Mouse (Mus musculus): ENCODE measurements at regions not wholly inside any gene's neighbourhood (a gene's known extent, or its start where the extent isn't known, plus 50 kb on each side); places are given as distances from the start of the nearest gene placed in this dataset.

GRCm38 (mm10) chr16:15220961-15221547 is 96.2 kb upstream of the Gm21897 start:
- TF ChIP-seq TAL1 (IDR thresholded peaks at IDR 0.05; ENCODE audit: low read length) (no peak), BHLHE40 (IDR thresholded peaks at IDR 0.05; ENCODE audit: borderline replicate concordance, low read depth, low read length) (no peak), MAFK (IDR thresholded peaks at IDR 0.05; ENCODE audit: borderline replicate concordance, low read depth, low read length) (no peak), CHD2 (IDR thresholded peaks at IDR 0.05; ENCODE audit: low read length) (no peak), MXI1 (IDR thresholded peaks at IDR 0.05; ENCODE audit: low read depth, low read length) (no peak), GABPA (IDR thresholded peaks at IDR 0.05; ENCODE audit: low read depth, low read length) (no peak), ZKSCAN1 (IDR thresholded peaks at IDR 0.05; ENCODE audit: low read depth, low read length) (no peak), E2F4 (IDR thresholded peaks at IDR 0.05; ENCODE audit: borderline replicate concordance, low read depth, low read length) (no peak), TCF12 (IDR thresholded peaks at IDR 0.05; ENCODE audit: low read depth, low read length) (no peak), USF1 (IDR thresholded peaks at IDR 0.05; ENCODE audit: low read depth, low read length) (no peak), MYC (IDR thresholded peaks at IDR 0.05; ENCODE audit: low read depth, low read length) (no peak), RAD21 (IDR thresholded peaks at IDR 0.05; ENCODE audit: low read depth, low read length) (no peak), TBP (IDR thresholded peaks at IDR 0.05; ENCODE audit: low read depth, low read length) (no peak), POLR2AphosphoS5 (IDR thresholded peaks at IDR 0.05; ENCODE audit: borderline replicate concordance, low read depth, low read length) (no peak), NELFE (IDR thresholded peaks at IDR 0.05; ENCODE audit: low read depth, low read length) (no peak), CHD1 (IDR thresholded peaks at IDR 0.05; ENCODE audit: low read depth, low read length) (no peak), SMC3 (IDR thresholded peaks at IDR 0.05; ENCODE audit: low read depth, low read length) (no peak), POLR2AphosphoS2 (IDR thresholded peaks at IDR 0.05; ENCODE audit: low read length) (no peak), ETS1 (IDR thresholded peaks at IDR 0.05; ENCODE audit: low read depth, low read length) (no peak), KAT2A (conservative IDR thresholded peaks at IDR 0.05; ENCODE audit: low read depth, low read length) (no peak)

DNA sequence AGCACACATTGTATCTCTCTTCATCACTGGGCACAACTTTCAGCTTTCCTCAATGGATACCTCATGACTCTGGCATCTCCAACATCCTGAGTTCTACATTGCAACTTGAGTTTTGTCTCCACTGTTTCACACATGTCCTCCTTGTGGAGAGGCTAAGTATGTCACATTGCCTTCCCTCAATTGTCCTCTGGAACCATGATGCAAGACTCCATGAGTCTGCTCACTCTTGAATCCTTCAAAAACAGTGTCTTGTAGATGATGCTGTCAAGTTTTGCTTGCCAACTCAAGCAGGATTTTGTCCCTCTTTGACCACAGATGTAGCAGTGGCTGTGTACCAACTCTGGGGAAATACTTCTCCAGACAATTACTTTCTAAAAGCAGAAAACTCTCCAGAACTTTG is 79.4 kb upstream of the Gm21897 start:
- no peaks in the 10 kb centered on the region for H3K36me3 ChIP-seq (ENCODE audit: control insufficient read depth in 1 of 2, insufficient read depth in 2 of 2, low read length in 2 of 2)
- H3K27ac ChIP-seq (ENCODE audit: control insufficient read depth, low read depth, low read length), result no peak overlapping the region
- no peaks in the 10 kb centered on the region for H3K9me3 ChIP-seq (replicated peaks; ENCODE audit: insufficient read depth, low read length)
- H3K9ac ChIP-seq (ENCODE audit: control insufficient read depth, low read depth, low read length, poor library complexity, severe bottlenecking), result no peak overlapping the region
- H3K4me3 ChIP-seq (ENCODE audit: control insufficient read depth in 1 of 2, insufficient read depth in 1 of 2, low read depth in 2 of 2, low read length in 2 of 2), result no peak overlapping the region
- TF ChIP-seq RAD21 (IDR thresholded peaks at IDR 0.05; ENCODE audit: low read depth, low read length), result no peak
- TF ChIP-seq MYC (IDR thresholded peaks at IDR 0.05; ENCODE audit: low read depth, low read length), result no peak
- no peak for TF ChIP-seq BHLHE40 (IDR thresholded peaks at IDR 0.05; ENCODE audit: borderline replicate concordance, low read depth, low read length)
- TF ChIP-seq NRF1 (IDR thresholded peaks at IDR 0.05; ENCODE audit: insufficient read depth, low read depth, low read length, poor library complexity, severe bottlenecking), result no peak
- TF ChIP-seq ETS1 (IDR thresholded peaks at IDR 0.05; ENCODE audit: low read depth, low read length), result no peak
- TF ChIP-seq ZKSCAN1 (IDR thresholded peaks at IDR 0.05; ENCODE audit: low read depth, low read length), result no peak
- TF ChIP-seq E2F4 (IDR thresholded peaks at IDR 0.05; ENCODE audit: borderline replicate concordance, low read depth, low read length), result no peak
- TF ChIP-seq GATA1 (IDR thresholded peaks at IDR 0.05; ENCODE audit: low read depth, low read length), result no peak
- no peak for TF ChIP-seq JUND (IDR thresholded peaks at IDR 0.05; ENCODE audit: low read depth, low read length)
- TF ChIP-seq MXI1 (IDR thresholded peaks at IDR 0.05; ENCODE audit: low read depth, low read length), result no peak
- TF ChIP-seq CHD2 (IDR thresholded peaks at IDR 0.05; ENCODE audit: low read length), result no peak
- no peak for TF ChIP-seq SMC3 (IDR thresholded peaks at IDR 0.05; ENCODE audit: low read depth, low read length)
- TF ChIP-seq MAX (IDR thresholded peaks at IDR 0.05; ENCODE audit: low read length), result no peak
- no peak for TF ChIP-seq ZNF384 (IDR thresholded peaks at IDR 0.05; ENCODE audit: low read depth, low read length)
- no peak for TF ChIP-seq ZC3H11A (IDR thresholded peaks at IDR 0.05; ENCODE audit: low read depth, low read length)
- no peak for TF ChIP-seq SIN3A (IDR thresholded peaks at IDR 0.05; ENCODE audit: low read length)
- TF ChIP-seq CTCF (IDR thresholded peaks at IDR 0.05 in 2 of 3, conservative IDR thresholded peaks at IDR 0.05 in 1 of 3; ENCODE audit: control insufficient read depth in 1 of 3, insufficient read depth in 1 of 3, low read depth in 2 of 3, low read length in 3 of 3, poor library complexity in 1 of 3, severe bottlenecking in 1 of 3), result no peak
- TF ChIP-seq KAT2A (conservative IDR thresholded peaks at IDR 0.05; ENCODE audit: low read depth, low read length), result no peak
- H3K79me2 ChIP-seq (ENCODE audit: control insufficient read depth, insufficient read depth, low read length, poor library complexity), result no peaks in the 10 kb centered on the region
- H3K4me1 ChIP-seq (ENCODE audit: control insufficient read depth in 1 of 2, insufficient read depth in 2 of 2, low read length in 2 of 2), result no peaks in the 10 kb centered on the region
- no peaks in the 10 kb centered on the region for H3K27me3 ChIP-seq (ENCODE audit: control insufficient read depth in 1 of 2, insufficient read depth in 2 of 2, low read length in 2 of 2)
- DNase-seq (ENCODE audit: low read depth, low spot score), result no peak

More at GRCm38 (mm10) chr16:15220961-15221547, 96.2 kb upstream of the Gm21897 start:
- no peak overlapping the region for H3K9ac ChIP-seq (ENCODE audit: control insufficient read depth, low read depth, low read length, poor library complexity, severe bottlenecking)
- H3K9me3 ChIP-seq (replicated peaks; ENCODE audit: insufficient read depth, low read length), result no peaks in the 10 kb centered on the region
- H3K27ac ChIP-seq (ENCODE audit: control insufficient read depth, low read depth, low read length), result no peak overlapping the region
- no peaks in the 10 kb centered on the region for H3K79me2 ChIP-seq (ENCODE audit: control insufficient read depth, insufficient read depth, low read length, poor library complexity)
- H3K27me3 ChIP-seq (ENCODE audit: control insufficient read depth in 1 of 2, insufficient read depth in 2 of 2, low read length in 2 of 2), result no peaks in the 10 kb centered on the region
- no peak overlapping the region for H3K4me3 ChIP-seq (ENCODE audit: control insufficient read depth in 1 of 2, insufficient read depth in 1 of 2, low read depth in 2 of 2, low read length in 2 of 2)
- no peaks in the 10 kb centered on the region for H3K4me1 ChIP-seq (ENCODE audit: control insufficient read depth in 1 of 2, insufficient read depth in 2 of 2, low read length in 2 of 2)
- no peak for DNase-seq (ENCODE audit: low read depth, low spot score)
- H3K36me3 ChIP-seq (ENCODE audit: control insufficient read depth in 1 of 2, insufficient read depth in 2 of 2, low read length in 2 of 2), result no peaks in the 10 kb centered on the region
